Mouse (Mus musculus) small intestine, adult 2 months (tissue): ENCODE data around the gene Scgb2b27.
"Not testable (repeated sequence)": the region's sequence is repeated elsewhere in the genome, so short reads cannot be mapped to it uniquely, and the experiment has no call there.

Source experiments
- CTCF ChIP-seq: fragments of 200-500 bp; IDR thresholded peaks from 2 replicates; pipeline ENCODE4 v1.5.1; 2012; ENCODE audit warnings: low read depth, mild to moderate bottlenecking, control low read depth, inconsistent platforms, low read length, moderate library complexity, mixed read lengths; ENCODE audit not compliant: insufficient replicate concordance, insufficient read length; ENCODE audit errors: extremely low read depth
- POLR2A ChIP-seq: fragments of 200-500 bp; IDR thresholded peaks from 2 replicates; pipeline ENCODE4 v1.6.1; 2012; ENCODE audit warnings: low read depth, mild to moderate bottlenecking, control low read depth, inconsistent platforms, low read length, moderate library complexity

DNA sequence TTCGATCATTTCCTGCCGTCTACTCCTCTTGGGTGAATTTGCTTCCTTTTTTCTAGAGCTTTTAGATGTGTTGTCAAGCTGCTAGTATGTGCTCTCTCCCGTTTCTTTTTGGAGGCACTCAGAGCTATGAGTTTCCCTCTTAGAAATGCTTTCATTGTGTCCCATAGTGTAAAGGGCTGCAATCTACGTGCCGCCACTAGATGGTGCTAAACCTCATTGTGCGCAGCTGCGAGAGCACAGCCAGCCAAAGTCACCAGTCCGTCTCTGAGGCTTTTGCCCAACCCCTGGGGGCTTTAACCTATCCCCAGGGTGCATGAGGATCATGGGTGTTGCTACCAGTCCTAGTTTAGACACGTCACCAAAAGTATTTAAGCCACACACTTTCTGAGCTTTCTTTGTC lies 31.5 kb downstream of the Scgb2b27 start:
- TF ChIP-seq CTCF: peak; percentile 28; the same call in 1 of the 2 replicates
- not testable (repeated sequence) for TF ChIP-seq POLR2A
